27 mouse cellular contexts compared by ENCODE assay signal in the genomic region with DNA sequence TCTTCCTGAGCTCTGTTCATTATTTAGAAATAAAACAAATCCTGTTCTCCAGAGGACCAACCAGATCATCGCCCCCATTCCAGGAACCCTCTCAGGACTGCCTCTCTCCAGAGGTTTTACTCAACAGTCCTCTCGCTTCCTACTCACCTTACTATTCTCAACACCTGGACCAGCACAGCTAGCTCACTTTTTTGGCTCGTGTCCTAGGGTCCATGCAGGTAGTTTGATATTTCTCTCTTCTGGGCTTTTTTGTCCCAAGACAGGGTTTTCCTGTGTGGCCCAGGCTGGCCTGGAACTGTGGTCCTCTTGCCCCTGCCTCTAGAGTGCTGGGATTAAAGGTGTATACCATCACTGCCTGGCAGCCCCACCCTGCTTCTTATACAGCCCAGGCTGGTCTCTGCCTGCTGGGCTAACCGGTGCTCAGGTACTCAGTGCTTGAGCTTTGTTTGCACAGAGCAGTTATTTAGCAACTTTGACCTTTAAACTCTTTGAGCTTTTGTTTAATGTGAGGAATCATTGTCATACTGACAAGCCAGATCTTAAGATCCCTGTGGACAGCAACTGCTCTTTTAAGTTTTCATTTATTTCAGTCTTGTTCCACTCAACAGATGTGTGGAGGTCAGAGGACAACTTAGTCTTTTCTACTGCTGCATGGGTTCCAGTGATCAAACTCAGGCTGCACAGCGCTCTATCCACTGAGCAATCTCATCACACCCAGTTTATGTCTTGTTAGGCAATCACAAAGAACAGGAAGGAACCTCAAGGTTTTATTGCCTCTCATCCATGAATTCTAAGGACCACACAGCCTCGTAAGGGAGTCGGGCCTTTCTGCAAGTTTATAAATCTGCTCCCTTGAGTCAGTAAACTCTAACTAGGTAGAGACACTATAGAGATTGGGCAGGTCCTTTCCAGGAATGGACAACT. TPM values are rescaled to one million over a fixed set of nuclear protein-coding genes. Genes with fewer than 3 reads are reported as not detected.
DNase-seq lines count a peak whose midpoint lies in the region; ATAC-seq and TF ChIP-seq lines count a peak whose summit lies in the region.
"Had no signal": no experiment of that assay in that cellular context is flagged by ENCODE, and none has a peak within 500 bp of the region (broad histone marks: within the 10 kb centered on the region; RNA-seq: fewer than 3 reads in every experiment).

No protein-coding gene starts in this region.

- no peak overlapping the region for H3K4me3 ChIP-seq in liver, postnatal 0 days (ENCODE audit: low read depth, low read length)
- H3K4me3 ChIP-seq: embryonic facial prominence, embryonic 13.5 days; heart, embryonic 13.5 days; limb, embryonic 10.5 days; limb, embryonic 15.5 days; megakaryocyte, embryonic 14.5 days; midbrain, embryonic 12.5 days; neural tube, embryonic 13.5 days; stomach, embryonic 15.5 days had no signal

- no peak for DNase-seq in liver, postnatal 0 days
- DNase-seq in liver (no peak), ZHBTc4 (ENCODE audit: low read depth, low spot score) (peak; percentile 86)
- peak; percentile 54 for DNase-seq in large intestine, adult 2 months (ENCODE audit: low read depth, low spot score)
- DNase-seq in T-cell, adult 2 months (ENCODE audit: low spot score), result no peak
- DNase-seq in layer of hippocampus, postnatal 14 days (ENCODE audit: low spot score in 2 of 2), result no peak
- DNase-seq in spleen, adult 12 weeks (ENCODE audit: low spot score), result no peak
- DNase-seq: adrenal gland, postnatal 10 days; cerebellum, adult 11 months; cerebellum, adult 9-11 months; gastrocnemius, postnatal 10 days; heart, postnatal 10 days; kidney, adult 8-10 months; kidney, postnatal 4 days; lung, postnatal 4 days; thymus, postnatal 25 days had no signal

- no peak for TF ChIP-seq EP300 in liver, postnatal 0 days (IDR thresholded peaks at IDR 0.05; ENCODE audit: low read depth)

- TF ChIP-seq CTCF in liver, postnatal 0 days (IDR thresholded peaks at IDR 0.05; ENCODE audit: low read depth), result no peak

- H3K9me3 ChIP-seq in liver, postnatal 0 days (ENCODE audit: low read length), result no peaks in the 10 kb centered on the region
- H3K9me3 ChIP-seq: embryonic facial prominence, embryonic 13.5 days; G1E; heart, embryonic 13.5 days; limb, embryonic 10.5 days; limb, embryonic 15.5 days; megakaryocyte, embryonic 14.5 days; midbrain, embryonic 12.5 days; neural tube, embryonic 13.5 days; stomach, embryonic 15.5 days had no signal

- no peaks in the 10 kb centered on the region for H3K4me1 ChIP-seq in liver, postnatal 0 days (ENCODE audit: insufficient read depth)
- H3K4me1 ChIP-seq: embryonic facial prominence, embryonic 13.5 days; heart, embryonic 13.5 days; midbrain, embryonic 12.5 days; neural tube, embryonic 13.5 days; stomach, embryonic 15.5 days had no signal

- 76% methylated on average over 7 of the region's 7 CpGs for WGBS in liver, postnatal 0 days (ENCODE audit: insufficient replicate concordance)
- WGBS in large intestine, adult 2 months, result 43% methylated on average over 7 of the region's 7 CpGs

- no peak overlapping the region for H3K9ac ChIP-seq in liver, postnatal 0 days (replicated peaks)
- H3K9ac ChIP-seq: embryonic facial prominence, embryonic 13.5 days; heart, embryonic 13.5 days; hindbrain, embryonic 14.5 days; limb, embryonic 15.5 days; midbrain, embryonic 12.5 days; neural tube, embryonic 13.5 days; stomach, embryonic 15.5 days had no signal

- H3K27me3 ChIP-seq in liver, postnatal 0 days (ENCODE audit: insufficient read depth, low read length), result no peaks in the 10 kb centered on the region
- H3K27me3 ChIP-seq: embryonic facial prominence, embryonic 13.5 days; heart, embryonic 13.5 days; limb, embryonic 15.5 days; megakaryocyte, embryonic 14.5 days; midbrain, embryonic 12.5 days; neural tube, embryonic 13.5 days; stomach, embryonic 15.5 days had no signal

- peaks cover 45% of the 10 kb centered on the region for H3K36me3 ChIP-seq in liver, postnatal 0 days (replicated peaks; ENCODE audit: insufficient read depth, low read length)

- H3K27ac ChIP-seq in liver, postnatal 0 days (ENCODE audit: low read depth), result no peak overlapping the region
- H3K27ac ChIP-seq: embryonic facial prominence, embryonic 13.5 days; heart, embryonic 13.5 days; hindbrain, embryonic 14.5 days; kidney, postnatal 0 days; limb, embryonic 10.5 days; limb, embryonic 15.5 days; midbrain, embryonic 12.5 days; neural tube, embryonic 13.5 days; stomach, embryonic 15.5 days had no signal

- peak; percentile 32; the same call in 1 of the 2 replicates for ATAC-seq in liver, postnatal 0 days

- H3K4me2 ChIP-seq in liver, postnatal 0 days (ENCODE audit: low read depth, low read length), result no peak overlapping the region
- H3K4me2 ChIP-seq: embryonic facial prominence, embryonic 13.5 days; heart, embryonic 13.5 days; hindbrain, embryonic 14.5 days; limb, embryonic 15.5 days; midbrain, embryonic 12.5 days; neural tube, embryonic 13.5 days; stomach, embryonic 15.5 days had no signal

RNA-seq across cellular contexts. Expression of a gene that starts 9.4 kb away (rescaled TPM):
- polyA plus RNA-seq in liver, postnatal 0 days (2015; fragmentation: Nextera tagmentation; extraction: Ambion mirVana), result 43.8 and 46.8 TPM in 2 replicates
- polyA plus RNA-seq in large intestine, adult 2 months (2012; rRNA removed), result 41.7 and 42.1 TPM in 2 replicates
- total RNA-seq in layer of hippocampus, postnatal 14 days (2021), result 10 to 100 TPM; 40.1 to 45.5 TPM

RNA-seq across cellular contexts. Expression of a gene that starts 18.7 kb away (rescaled TPM):
- 3.8 and 3.9 TPM in 2 replicates for polyA plus RNA-seq in liver, postnatal 0 days (2015; fragmentation: Nextera tagmentation; extraction: Ambion mirVana)
- 201 and 272 TPM in 2 replicates for polyA plus RNA-seq in large intestine, adult 2 months (2012; rRNA removed)
- total RNA-seq in layer of hippocampus, postnatal 14 days (2021), result 100 to 1,000 TPM; 223 to 257 TPM

RNA-seq across cellular contexts. Expression of a gene that starts 21.6 kb away (rescaled TPM):
- polyA plus RNA-seq in liver, postnatal 0 days (2015; fragmentation: Nextera tagmentation; extraction: Ambion mirVana), result 50.8 and 51.9 TPM in 2 replicates
- 124 and 130 TPM in 2 replicates for polyA plus RNA-seq in large intestine, adult 2 months (2012; rRNA removed)
- total RNA-seq in layer of hippocampus, postnatal 14 days (2021), result 100 to 1,000 TPM; 137 to 138 TPM

RNA-seq across cellular contexts. Expression of a gene that starts 21.6 kb away (rescaled TPM):
- 6.2 and 6.3 TPM in 2 replicates for polyA plus RNA-seq in liver, postnatal 0 days (2015; fragmentation: Nextera tagmentation; extraction: Ambion mirVana)
- polyA plus RNA-seq in large intestine, adult 2 months (2012; rRNA removed), result 60.4 and 73.4 TPM in 2 replicates
- total RNA-seq in layer of hippocampus, postnatal 14 days (2021), result 10 to 100 TPM; 79.0 to 81.2 TPM

RNA-seq across cellular contexts. Expression of a gene that starts 43.0 kb away (rescaled TPM):
- polyA plus RNA-seq in liver, postnatal 0 days (2015; fragmentation: Nextera tagmentation; extraction: Ambion mirVana), result 1.6 and 2.3 TPM in 2 replicates
- 1.9 and 2.1 TPM in 2 replicates for polyA plus RNA-seq in large intestine, adult 2 months (2012; rRNA removed)
- 10 to 100 TPM; 16.1 to 21.9 TPM for total RNA-seq in layer of hippocampus, postnatal 14 days (2021)

Comparison
In these comparisons a context has a peak if more than half of its experiments do, and no peak if none do; other contexts are left out.
1. DNase-seq: peak in ZHBTc4 (single experiment) and large intestine, adult 2 months (single experiment); none in liver, postnatal 0 days (single experiment), liver (single experiment), T-cell, adult 2 months (single experiment), layer of hippocampus, postnatal 14 days (0 of 2) and spleen, adult 12 weeks (single experiment).
2. RNA of a gene that starts 18.7 kb away (polyA plus RNA-seq): 201 to 272 TPM in large intestine, adult 2 months; 3.8 to 3.9 TPM in liver, postnatal 0 days; every median in the first group is over 10 times any median in the second.